Mouse (Mus musculus) forebrain, embryonic 13.5 days (tissue): ENCODE results near the gene Fzd2. TPM values are rescaled to one million over a fixed set of nuclear protein-coding genes. Genes with fewer than 3 reads are reported as not detected.
A peak's percentile ranks its signal among the peaks of the same experiment; 100 is the strongest.

Experiments used
- ATAC-seq: fragments of 200-750 bp; cut with Nextera tagmentation; 2 replicates; pipeline ENCODE4 v1.8.0; 2017
- H3K27ac ChIP-seq: fragments of 300-500 bp; sonication (generic); 2 replicates; pipeline ENCODE4 v1.5.1; 2015; ENCODE audit warnings: inconsistent platforms, mild to moderate bottlenecking, moderate library complexity
- H3K27me3 ChIP-seq: fragments of 300-500 bp; sonication (generic); 2 replicates; pipeline ENCODE4 v1.6.1; 2015; ENCODE audit warnings: mild to moderate bottlenecking, inconsistent platforms
- H3K36me3 ChIP-seq: fragments of 300-500 bp; sonication (generic); 2 replicates; pipeline ENCODE4 v1.6.1; 2015; ENCODE audit warnings: mild to moderate bottlenecking, inconsistent platforms; ENCODE audit not compliant: poor library complexity, severe bottlenecking
- H3K4me1 ChIP-seq: fragments of 300-500 bp; sonication (generic); 2 replicates; pipeline ENCODE4 v1.6.1; 2015; ENCODE audit warnings: inconsistent platforms
- H3K4me2 ChIP-seq: fragments of 300-500 bp; sonication (generic); 2 replicates; pipeline ENCODE4 v1.6.1; 2015; ENCODE audit warnings: inconsistent platforms, mild to moderate bottlenecking, moderate library complexity
- H3K4me3 ChIP-seq: fragments of 300-500 bp; sonication (generic); 2 replicates; pipeline ENCODE4 v1.5.1; 2015; ENCODE audit warnings: mild to moderate bottlenecking, inconsistent platforms
- H3K9ac ChIP-seq: fragments of 300-500 bp; sonication (generic); 2 replicates; pipeline ENCODE4 v1.6.1; 2015; ENCODE audit warnings: mild to moderate bottlenecking, inconsistent platforms
- H3K9me3 ChIP-seq: fragments of 300-500 bp; sonication (generic); replicated peaks from 2 replicates; pipeline ENCODE4 v1.6.1; 2016; ENCODE audit warnings: inconsistent platforms
- WGBS: fragments of 180-500 bp; shearing (Covaris S2); methylation state at CpG from one replicate; pipeline ENCODE4 v1.1.7; 2015; 5-methylcytosine and 5-hydroxymethylcytosine counted together
- polyA plus RNA-seq: library from polyadenylated mRNA; unstranded; fragments of >200 nt; fragmentation: Nextera tagmentation; extraction: Ambion mirVana; gene quantifications from 2 replicates; pipeline ENCODE4 v1.2.1, GENCODE M21; 2015

Gene Fzd2
- polyA plus RNA-seq, 1 experiment from 2014 or later, result 24.4 TPM

DNA sequence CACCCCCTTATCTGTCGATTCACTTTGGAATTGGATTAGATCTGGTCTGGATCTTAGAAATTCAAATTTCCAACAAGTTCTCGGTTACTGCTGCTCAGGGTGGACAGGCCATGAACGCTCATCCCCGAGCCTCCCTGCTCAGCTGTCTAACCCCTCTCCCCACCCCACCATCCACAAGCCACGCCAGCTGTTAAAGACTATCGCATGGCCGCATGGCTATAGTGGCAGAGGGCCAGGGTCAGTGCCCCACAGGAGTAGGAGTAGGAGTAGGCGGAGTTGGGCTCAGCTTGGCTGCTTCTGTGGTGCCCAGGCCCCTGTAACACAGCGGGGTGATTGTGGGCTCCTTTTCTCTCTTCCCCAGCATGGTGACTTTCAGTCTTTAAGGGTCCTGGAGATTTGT, 24.3 kb downstream of the Fzd2 start:
- Histone ChIP-seq H3K4me2 (no peak overlapping the region), H3K9ac (no peak overlapping the region), H3K27me3 (0 out of 2 replicates have a peak, but pooled peaks cover 5% of the 10 kb centered on the region), H3K9me3 (no peaks in the 10 kb centered on the region), H3K4me1 (peaks cover 37% of the 10 kb centered on the region), H3K36me3 (no peaks in the 10 kb centered on the region), H3K27ac (no peak overlapping the region), H3K4me3 (no peak overlapping the region)
- 59% methylated on average over 9 of the region's 9 CpGs for WGBS
- ATAC-seq, result no peak

DNA sequence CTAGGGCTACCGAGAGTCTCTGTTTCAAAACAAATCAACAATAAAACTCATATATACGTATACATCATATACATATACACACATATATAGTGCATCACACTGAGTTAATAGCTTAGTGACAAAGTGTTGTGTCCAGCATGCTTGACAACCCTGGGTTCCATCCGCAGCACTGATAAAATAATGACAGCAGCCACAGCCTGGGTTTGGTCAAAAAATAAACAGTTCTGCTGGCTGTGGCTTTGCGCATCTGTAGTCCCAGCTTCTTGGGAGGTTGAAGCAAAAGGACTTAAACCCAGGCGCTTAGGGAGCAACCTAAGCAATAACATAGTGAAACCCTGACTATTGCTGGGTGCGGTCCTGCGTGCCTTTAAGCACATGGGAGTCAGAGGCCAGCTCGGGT, 25.2 kb downstream of the Fzd2 start:
- Histone ChIP-seq H3K9me3 (no peaks in the 10 kb centered on the region), H3K4me2 (no peak overlapping the region), H3K27me3 (0 out of 2 replicates have a peak, but pooled peaks cover 5% of the 10 kb centered on the region), H3K9ac (no peak overlapping the region), H3K4me3 (no peak overlapping the region), H3K4me1 (peaks cover 31% of the 10 kb centered on the region), H3K36me3 (no peaks in the 10 kb centered on the region), H3K27ac (no peak overlapping the region)
- ATAC-seq, result no peak
- WGBS, result 78% methylated on average over 8 of the region's 8 CpGs

DNA sequence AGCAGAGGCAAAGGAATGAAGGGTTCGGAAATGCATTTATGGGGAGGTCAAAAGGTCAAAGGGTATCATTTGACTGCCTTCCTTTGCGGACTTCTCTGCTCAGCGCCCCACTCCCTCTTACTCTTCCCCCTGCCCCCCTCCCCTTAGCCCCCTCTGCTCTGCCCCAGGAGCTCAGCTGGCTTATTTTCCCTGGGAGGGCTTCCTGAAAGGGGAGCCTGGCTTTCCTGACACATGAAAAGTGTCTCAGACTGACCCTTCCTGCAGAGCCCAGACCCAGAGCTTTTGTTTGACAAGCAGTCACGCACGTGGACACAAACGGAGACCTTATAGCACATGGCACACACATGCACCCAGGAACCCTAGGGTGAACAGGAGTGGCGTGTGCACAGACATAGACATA, 26.5 kb downstream of the Fzd2 start:
- ATAC-seq, result no peak
- no peak overlapping the region for H3K9ac ChIP-seq
- H3K9me3 ChIP-seq, result no peaks in the 10 kb centered on the region
- no peak overlapping the region for H3K27ac ChIP-seq
- H3K4me1 ChIP-seq, result peaks cover 20% of the 10 kb centered on the region
- WGBS, result 17% methylated on average over 7 of the region's 7 CpGs
- 0 out of 2 replicates have a peak, but pooled peaks cover 5% of the 10 kb centered on the region for H3K27me3 ChIP-seq
- no peak overlapping the region for H3K4me3 ChIP-seq
- no peak overlapping the region for H3K4me2 ChIP-seq
- no peaks in the 10 kb centered on the region for H3K36me3 ChIP-seq

DNA sequence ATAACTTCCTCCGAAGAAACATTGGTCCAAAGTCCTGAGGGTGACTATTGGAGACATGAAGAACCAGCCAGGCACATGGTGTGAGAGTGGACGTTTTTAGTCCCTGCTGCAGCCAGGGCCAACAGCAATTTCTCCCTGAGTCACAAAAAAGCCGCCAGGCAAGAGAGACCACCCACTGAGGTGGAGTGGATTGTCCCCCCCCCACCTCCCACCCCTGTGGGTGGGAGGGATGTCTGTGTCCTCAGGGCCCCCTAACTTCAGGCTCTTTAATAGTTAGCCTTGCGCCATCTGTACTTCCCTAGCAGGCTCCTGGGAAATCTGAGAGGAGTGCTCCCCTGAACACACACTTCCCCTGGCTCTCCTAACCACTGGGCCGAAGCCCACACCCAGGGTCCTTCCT, 27.0 kb downstream of the Fzd2 start:
- no peak overlapping the region for H3K4me2 ChIP-seq
- 43% methylated on average over 5 of the region's 5 CpGs for WGBS
- H3K9me3 ChIP-seq, result no peaks in the 10 kb centered on the region

DNA sequence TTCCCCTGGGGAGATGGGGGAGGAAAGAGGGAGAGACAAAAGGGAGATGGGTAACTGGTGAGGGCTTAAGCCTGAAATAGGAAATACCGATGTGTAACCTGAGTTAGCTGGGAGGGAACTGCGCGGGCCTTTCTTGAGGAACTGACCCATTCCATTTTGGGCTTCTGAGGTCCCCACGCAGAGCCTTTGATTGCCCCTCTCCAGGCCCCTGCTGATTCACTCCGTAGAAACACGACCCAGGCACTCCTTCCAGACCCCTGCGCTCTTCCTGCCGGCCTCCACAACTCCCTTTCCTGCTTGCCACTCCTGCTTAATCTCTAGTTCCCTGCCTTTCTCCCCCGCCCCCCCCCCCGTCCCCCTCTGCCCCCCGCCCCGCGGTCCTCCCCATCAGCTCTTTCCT, 28.5 kb downstream of the Fzd2 start:
- no peak for ATAC-seq
- H3K27ac ChIP-seq, result no peak overlapping the region
- no peaks in the 10 kb centered on the region for H3K36me3 ChIP-seq
- H3K27me3 ChIP-seq, result 0 out of 2 replicates have a peak, but pooled peaks cover 5% of the 10 kb centered on the region
- H3K9ac ChIP-seq, result no peak overlapping the region
- peaks cover 24% of the 10 kb centered on the region for H3K4me1 ChIP-seq
- H3K9me3 ChIP-seq, result no peaks in the 10 kb centered on the region
- WGBS, result 9% methylated on average over 12 of the region's 13 CpGs
- peak overlapping the region; percentile 50 for H3K4me2 ChIP-seq
- H3K4me3 ChIP-seq, result no peak overlapping the region

More for the DNA sequence above, 27.0 kb downstream of the Fzd2 start:
- Histone ChIP-seq H3K27ac (no peak overlapping the region), H3K4me3 (no peak overlapping the region), H3K36me3 (no peaks in the 10 kb centered on the region), H3K4me1 (peaks cover 20% of the 10 kb centered on the region), H3K27me3 (0 out of 2 replicates have a peak, but pooled peaks cover 5% of the 10 kb centered on the region), H3K9ac (no peak overlapping the region)
- no peak for ATAC-seq

DNA sequence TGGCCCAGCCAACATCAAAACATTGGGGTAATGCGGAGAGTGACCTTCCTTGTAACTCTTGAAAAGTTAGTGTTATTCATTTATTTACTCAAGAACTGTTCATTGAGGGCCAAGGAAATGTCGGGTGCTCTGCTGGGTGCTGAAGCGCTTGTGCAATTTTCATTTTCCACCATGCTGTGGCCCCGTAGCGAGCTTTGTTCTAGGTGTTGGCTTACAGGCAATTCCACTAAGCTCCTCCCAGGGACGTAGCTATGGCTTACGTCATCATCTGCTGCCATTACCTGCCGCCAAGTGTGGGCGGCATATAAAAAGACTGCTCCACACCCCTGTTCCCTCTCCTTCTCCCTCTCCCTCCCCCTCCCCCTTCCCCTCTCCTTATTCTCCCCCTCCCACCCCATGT, 29.2 kb downstream of the Fzd2 start:
- H3K4me2 ChIP-seq, result peak overlapping the region; percentile 50
- ATAC-seq, result no peak

DNA sequence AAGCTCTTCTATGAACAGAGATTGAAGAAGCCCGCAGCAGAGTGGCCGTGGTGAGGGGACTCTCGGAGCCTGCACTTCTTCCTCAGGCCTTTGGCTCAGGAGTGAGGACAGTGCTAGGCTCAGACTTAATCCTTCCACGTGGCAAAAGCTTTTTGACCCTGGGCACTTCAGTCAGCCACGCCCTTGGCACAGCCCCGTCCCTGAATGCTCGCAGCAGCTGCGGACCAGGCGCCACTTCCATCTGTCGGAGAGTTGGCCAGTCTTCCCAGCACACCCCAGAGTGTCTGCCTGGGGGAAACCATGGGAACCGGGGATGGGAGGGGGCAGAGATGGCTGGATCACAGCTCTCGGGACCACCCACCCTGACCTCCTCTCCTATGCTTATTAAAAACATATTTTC, 32.7 kb downstream of the Fzd2 start:
- Histone ChIP-seq H3K27me3 (0 out of 2 replicates have a peak, but pooled peaks cover under 1% of the 10 kb centered on the region), H3K36me3 (no peaks in the 10 kb centered on the region), H3K9ac (no peak overlapping the region), H3K4me2 (no peak overlapping the region), H3K27ac (no peak overlapping the region), H3K4me3 (no peak overlapping the region), H3K4me1 (peaks cover 28% of the 10 kb centered on the region), H3K9me3 (no peaks in the 10 kb centered on the region)
- ATAC-seq, result no peak
- WGBS, result 35% methylated on average over 12 of the region's 12 CpGs

More for the DNA sequence above, 29.2 kb downstream of the Fzd2 start:
- H3K4me1 ChIP-seq, result peaks cover 26% of the 10 kb centered on the region
- 0 out of 2 replicates have a peak, but pooled peaks cover 5% of the 10 kb centered on the region for H3K27me3 ChIP-seq
- no peak overlapping the region for H3K27ac ChIP-seq
- WGBS, result 23% methylated on average over 9 of the region's 9 CpGs
- H3K9me3 ChIP-seq, result no peaks in the 10 kb centered on the region
- H3K4me3 ChIP-seq, result peak overlapping the region; percentile 15; the same call in 1 of the 2 replicates
- H3K36me3 ChIP-seq, result no peaks in the 10 kb centered on the region
- no peak overlapping the region for H3K9ac ChIP-seq

DNA sequence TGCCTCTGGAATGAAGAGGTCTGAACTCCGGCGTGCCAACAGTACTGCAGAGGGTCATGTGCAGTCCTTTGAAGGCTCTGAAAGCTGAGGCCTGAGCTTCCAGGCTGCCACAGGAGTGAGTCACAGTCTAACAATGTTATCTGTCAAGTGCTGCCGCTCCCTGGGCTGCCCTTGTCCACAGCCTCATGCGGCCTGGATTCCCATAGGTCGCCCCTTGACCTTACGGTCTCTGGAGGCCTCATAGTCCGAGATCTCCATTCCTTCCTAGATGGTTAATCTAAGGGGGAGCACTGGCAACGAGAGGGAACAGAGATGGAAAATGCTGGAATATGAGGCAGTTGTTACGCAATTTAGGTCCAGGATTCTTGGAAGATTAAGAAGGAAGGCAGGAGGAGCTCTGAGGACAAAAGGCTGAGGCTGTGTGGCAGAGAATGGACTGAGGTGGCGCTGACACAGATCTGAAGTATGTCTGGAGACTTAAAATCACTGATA, 39.7 kb downstream of the Fzd2 start:
- no peak overlapping the region for H3K9ac ChIP-seq
- no peaks in the 10 kb centered on the region for H3K27me3 ChIP-seq
- H3K9me3 ChIP-seq, result no peaks in the 10 kb centered on the region
- no peaks in the 10 kb centered on the region for H3K36me3 ChIP-seq
- no peak overlapping the region for H3K4me2 ChIP-seq
- 73% methylated on average over 10 of the region's 10 CpGs for WGBS
- no peak overlapping the region for H3K27ac ChIP-seq
- peaks cover 3% of the 10 kb centered on the region for H3K4me1 ChIP-seq
- no peak overlapping the region for H3K4me3 ChIP-seq
- no peak for ATAC-seq

DNA sequence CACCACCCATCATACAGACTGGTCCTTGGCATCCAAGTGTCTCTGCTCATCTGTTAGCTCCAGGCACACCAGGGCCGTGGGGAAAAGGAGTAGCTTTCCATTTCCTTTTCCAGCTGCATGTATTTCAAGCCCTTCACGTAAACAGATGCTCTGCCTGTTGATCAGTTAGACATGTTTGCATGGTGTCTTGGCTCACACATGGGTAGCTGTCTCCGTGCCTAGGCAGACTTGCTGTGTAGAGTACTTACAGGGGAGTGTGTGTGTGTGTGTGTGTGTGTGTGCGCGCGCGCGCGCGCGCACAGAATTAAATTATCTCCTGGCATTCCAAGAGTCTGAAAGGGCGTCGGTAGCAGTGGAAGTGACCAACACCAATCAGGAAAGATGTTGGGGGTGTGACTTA, 42.0 kb downstream of the Fzd2 start:
- Histone ChIP-seq H3K9ac (no peak overlapping the region), H3K4me1 (no peaks in the 10 kb centered on the region), H3K27me3 (no peaks in the 10 kb centered on the region), H3K36me3 (no peaks in the 10 kb centered on the region), H3K9me3 (no peaks in the 10 kb centered on the region), H3K27ac (no peak overlapping the region), H3K4me3 (no peak overlapping the region), H3K4me2 (no peak overlapping the region)
- 86% methylated on average over 13 of the region's 13 CpGs for WGBS
- ATAC-seq, result no peak

DNA sequence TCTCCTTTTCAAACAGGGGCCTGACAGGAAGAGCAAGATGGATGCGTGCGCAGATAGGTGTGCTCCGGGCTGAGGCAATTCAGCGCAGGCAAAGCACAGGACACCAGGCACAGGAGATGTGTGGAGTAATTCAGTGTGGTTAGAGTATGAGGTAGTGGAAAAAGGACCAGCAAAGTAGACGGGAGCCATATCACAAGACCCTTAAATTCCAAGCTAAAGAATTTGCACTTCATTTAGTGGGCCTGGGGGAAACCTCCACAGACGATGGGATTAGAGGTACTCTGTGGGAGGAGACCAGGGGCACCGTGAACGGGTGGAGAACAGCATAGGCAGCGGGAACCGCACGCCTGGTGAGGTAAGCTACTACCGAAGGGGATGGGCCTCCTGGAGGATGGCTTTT, 43.7 kb downstream of the Fzd2 start:
- no peak for ATAC-seq
- Histone ChIP-seq H3K36me3 (no peaks in the 10 kb centered on the region), H3K9me3 (no peaks in the 10 kb centered on the region), H3K4me3 (no peak overlapping the region), H3K27me3 (no peaks in the 10 kb centered on the region), H3K4me1 (no peaks in the 10 kb centered on the region), H3K4me2 (no peak overlapping the region), H3K27ac (no peak overlapping the region), H3K9ac (no peak overlapping the region)
- 68% methylated on average over 12 of the region's 12 CpGs for WGBS

DNA sequence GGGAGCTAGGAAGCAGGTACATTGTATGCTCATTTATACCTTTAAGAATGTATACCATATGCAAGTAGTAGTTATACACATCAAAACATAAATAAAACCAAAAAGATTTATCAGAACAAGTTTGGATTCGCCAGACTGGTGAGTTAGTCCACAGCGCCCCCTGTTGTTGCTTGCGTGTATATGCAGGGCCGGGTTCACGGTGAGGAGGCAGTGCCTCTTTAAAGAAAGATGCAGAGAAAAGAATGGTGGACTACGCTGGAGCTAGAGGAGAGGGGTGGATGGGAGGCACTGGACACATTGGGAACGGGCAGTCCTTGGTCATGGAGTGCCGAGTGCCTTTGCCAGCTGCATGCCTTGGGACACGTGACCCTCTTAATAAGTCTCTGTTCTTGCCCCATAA, 47.2 kb downstream of the Fzd2 start:
- Histone ChIP-seq H3K4me3 (no peak overlapping the region), H3K27me3 (no peaks in the 10 kb centered on the region), H3K4me2 (no peak overlapping the region), H3K27ac (no peak overlapping the region), H3K4me1 (no peaks in the 10 kb centered on the region), H3K36me3 (no peaks in the 10 kb centered on the region), H3K9me3 (no peaks in the 10 kb centered on the region), H3K9ac (no peak overlapping the region)
- 0 out of 2 replicates have a peak, but pooled peaks have one; percentile 24 for ATAC-seq
- 3% methylated on average over 9 of the region's 9 CpGs for WGBS

DNA sequence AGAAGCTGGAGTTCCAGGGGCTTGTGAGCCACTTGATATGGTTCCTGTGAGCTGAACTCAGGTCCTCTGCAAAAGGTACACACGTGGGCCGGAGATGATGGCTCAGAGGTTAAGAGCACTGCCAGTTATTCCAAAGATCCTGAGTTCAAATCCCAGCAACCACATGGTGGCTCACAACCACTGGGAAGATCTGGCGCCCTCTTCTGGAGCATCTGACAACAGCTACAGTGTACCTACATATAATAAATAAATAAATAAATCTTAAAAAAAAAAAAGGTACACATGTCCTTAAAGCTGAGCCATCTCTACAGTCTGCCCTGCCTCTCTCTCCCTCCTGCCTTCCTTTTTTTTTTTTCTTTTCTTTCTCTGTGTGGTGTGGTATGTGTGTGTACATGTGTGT, 48.6 kb downstream of the Fzd2 start:
- H3K4me3 ChIP-seq, result no peak overlapping the region
- H3K4me1 ChIP-seq, result no peaks in the 10 kb centered on the region
- H3K36me3 ChIP-seq, result no peaks in the 10 kb centered on the region
- no peaks in the 10 kb centered on the region for H3K9me3 ChIP-seq
- no peak for ATAC-seq
- 67% methylated on average over 3 of the region's 3 CpGs for WGBS
- H3K4me2 ChIP-seq, result no peak overlapping the region
- H3K27ac ChIP-seq, result no peak overlapping the region
- H3K27me3 ChIP-seq, result no peaks in the 10 kb centered on the region
- H3K9ac ChIP-seq, result no peak overlapping the region

DNA sequence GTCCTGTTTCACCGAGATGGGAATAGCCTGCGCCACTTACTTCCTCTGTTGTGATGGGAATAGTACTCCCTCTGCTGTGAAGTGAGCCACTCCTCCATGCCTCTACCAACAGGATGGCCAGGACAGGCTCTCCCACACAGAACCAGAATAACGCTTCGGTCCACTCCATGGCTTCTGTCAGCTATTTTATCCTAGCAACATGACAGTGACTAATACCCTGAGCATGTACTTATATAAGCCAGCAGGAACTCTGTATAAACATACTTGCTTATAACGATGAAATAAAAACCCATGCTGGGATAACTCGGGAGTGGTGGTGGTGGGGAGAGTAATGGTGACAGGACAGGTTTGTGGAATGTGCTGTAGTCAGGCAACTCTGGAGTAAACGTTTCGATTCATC, 51.7 kb downstream of the Fzd2 start:
- WGBS, result 79% methylated on average over 8 of the region's 8 CpGs
- Histone ChIP-seq H3K27ac (no peak overlapping the region), H3K36me3 (no peaks in the 10 kb centered on the region), H3K27me3 (no peaks in the 10 kb centered on the region), H3K9me3 (no peaks in the 10 kb centered on the region), H3K4me1 (no peaks in the 10 kb centered on the region), H3K4me2 (no peak overlapping the region), H3K4me3 (no peak overlapping the region), H3K9ac (no peak overlapping the region)
- ATAC-seq, result no peak
